Mouse (Mus musculus) limb, embryonic 11.5 days (tissue): ENCODE results near the gene Glipr2. TPM values are rescaled to one million over a fixed set of nuclear protein-coding genes. Genes with fewer than 3 reads are reported as not detected.
A peak's percentile ranks its signal among the peaks of the same experiment; 100 is the strongest.

Experiments
- ATAC-seq: fragments of 200-750 bp; cut with Nextera tagmentation; 2 replicates; pipeline ENCODE4 v1.8.0; 2017; ENCODE audit warnings: low read depth; ENCODE audit not compliant: insufficient number of reproducible peaks, low FRiP score, low TSS enrichment
- DNase-seq: peaks from one replicate; pipeline ENCODE4 v3.0.0-alpha.2; 2015; ENCODE audit warnings: low spot score
- H3K27ac ChIP-seq: fragments of 300-500 bp; sonication (generic); replicated peaks from 2 replicates; pipeline ENCODE4 v1.5.1; 2014; ENCODE audit warnings: low read depth, mild to moderate bottlenecking, low read length
- H3K27me3 ChIP-seq: fragments of 300-500 bp; sonication (generic); 2 replicates; pipeline ENCODE4 v1.6.1; 2014; ENCODE audit warnings: mild to moderate bottlenecking, low read length, mixed read lengths; ENCODE audit not compliant: control insufficient read depth, insufficient read depth
- H3K36me3 ChIP-seq: fragments of 300-500 bp; sonication (generic); 2 replicates; pipeline ENCODE4 v1.6.1; 2014; ENCODE audit warnings: mild to moderate bottlenecking, low read length, moderate library complexity, mixed read lengths; ENCODE audit not compliant: control insufficient read depth, insufficient read depth
- H3K4me1 ChIP-seq: fragments of 300-500 bp; sonication (generic); 2 replicates; pipeline ENCODE4 v1.6.1; 2014; ENCODE audit warnings: low read length, mixed read lengths; ENCODE audit not compliant: control insufficient read depth, insufficient read depth
- H3K4me2 ChIP-seq: fragments of 300-500 bp; sonication (generic); 2 replicates; pipeline ENCODE4 v1.6.1; 2014; ENCODE audit warnings: low read depth, mild to moderate bottlenecking, moderate library complexity; ENCODE audit not compliant: severe bottlenecking
- H3K4me3 ChIP-seq: fragments of 300-500 bp; sonication (generic); 2 replicates; pipeline ENCODE4 v1.5.1; 2014; ENCODE audit warnings: low read depth, low read length
- H3K9ac ChIP-seq: fragments of 300-500 bp; sonication (generic); 2 replicates; pipeline ENCODE4 v1.6.1; 2014; ENCODE audit warnings: mild to moderate bottlenecking, low read length
- H3K9me3 ChIP-seq: fragments of 300-500 bp; sonication (generic); 2 replicates; pipeline ENCODE4 v1.6.1; 2016; ENCODE audit warnings: low read length; ENCODE audit not compliant: control insufficient read depth
- WGBS: fragments of 180-500 bp; shearing (Covaris S2); extraction: QIAGEN DNeasy Blood & Tissue Kit; methylation state at CpG from one replicate; pipeline ENCODE4 v1.1.7; 2014; 5-methylcytosine and 5-hydroxymethylcytosine counted together
- polyA plus RNA-seq: library from polyadenylated mRNA; unstranded; fragments of >200 nt; fragmentation: Nextera tagmentation; extraction: Ambion mirVana; gene quantifications from 2 replicates; pipeline ENCODE4 v1.2.1, GENCODE M21; 2014

Glipr2 gene
- polyA plus RNA-seq, 1 experiment from 2014 or later: 75.2 TPM

- Histone ChIP-seq H3K4me2 (no peak overlapping the region), H3K4me1 (peaks cover 22% of the 10 kb centered on the region), H3K9me3 (no peaks in the 10 kb centered on the region), H3K27me3 (no peaks in the 10 kb centered on the region), H3K27ac (no peak overlapping the region), H3K4me3 (no peak overlapping the region), H3K36me3 (peaks cover 2% of the 10 kb centered on the region; the same call in 1 of the 2 replicates), H3K9ac (no peak overlapping the region)
- WGBS: 71% methylated on average over 4 of the region's 4 CpGs
- no peak for ATAC-seq
- DNase-seq: no peak
Measured at GRCm38 (mm10) chr4:43973526-43973981, 16.4 kb downstream of the Glipr2 start.

- H3K36me3 ChIP-seq: peaks cover 2% of the 10 kb centered on the region; the same call in 1 of the 2 replicates
- peaks cover 25% of the 10 kb centered on the region for H3K4me1 ChIP-seq
- no peak overlapping the region for H3K9ac ChIP-seq
- H3K27me3 ChIP-seq: no peaks in the 10 kb centered on the region
- H3K4me2 ChIP-seq: no peak overlapping the region
- WGBS: 85% methylated on average over 10 of the region's 10 CpGs
- no peak for ATAC-seq
- DNase-seq: no peak
- H3K4me3 ChIP-seq: no peak overlapping the region
- no peaks in the 10 kb centered on the region for H3K9me3 ChIP-seq
- H3K27ac ChIP-seq: no peak overlapping the region
Measured at GRCm38 (mm10) chr4:43974914-43975616, 17.9 kb downstream of the Glipr2 start.

GRCm38 (mm10) chr4:43976223-43976740 is 19.1 kb downstream of the Glipr2 start:
- Histone ChIP-seq H3K9ac (no peak overlapping the region), H3K27me3 (no peaks in the 10 kb centered on the region), H3K4me1 (peaks cover 25% of the 10 kb centered on the region), H3K9me3 (no peaks in the 10 kb centered on the region), H3K4me3 (no peak overlapping the region), H3K27ac (no peak overlapping the region), H3K36me3 (no peaks in the 10 kb centered on the region), H3K4me2 (no peak overlapping the region)
- DNase-seq (no peak), ATAC-seq (no peak)
- 86% methylated on average over 6 of the region's 6 CpGs for WGBS

GRCm38 (mm10) chr4:43978521-43979443 is 21.6 kb downstream of the Glipr2 start:
- no peaks in the 10 kb centered on the region for H3K27me3 ChIP-seq
- H3K9me3 ChIP-seq: no peaks in the 10 kb centered on the region
- H3K4me1 ChIP-seq: peaks cover 12% of the 10 kb centered on the region
- no peak overlapping the region for H3K9ac ChIP-seq
- H3K4me2 ChIP-seq: no peak overlapping the region
- DNase-seq (peak; percentile 41), ATAC-seq (peak; percentile 41; the same call in 1 of the 2 replicates)
- H3K27ac ChIP-seq: no peak overlapping the region
- H3K4me3 ChIP-seq: no peak overlapping the region
- WGBS: 20% methylated on average over 17 of the region's 17 CpGs
- no peaks in the 10 kb centered on the region for H3K36me3 ChIP-seq

GRCm38 (mm10) chr4:43979746-43980145 is 22.5 kb downstream of the Glipr2 start:
- no peaks in the 10 kb centered on the region for H3K27me3 ChIP-seq
- no peak overlapping the region for H3K9ac ChIP-seq
- WGBS: 95% methylated on average over 3 of the region's 3 CpGs
- no peaks in the 10 kb centered on the region for H3K9me3 ChIP-seq
- H3K27ac ChIP-seq: no peak overlapping the region
- H3K4me1 ChIP-seq: peaks cover 12% of the 10 kb centered on the region
- no peak overlapping the region for H3K4me3 ChIP-seq
- no peaks in the 10 kb centered on the region for H3K36me3 ChIP-seq
- no peak overlapping the region for H3K4me2 ChIP-seq
- ATAC-seq (no peak), DNase-seq (no peak)

- no peak overlapping the region for H3K4me2 ChIP-seq
- H3K4me1 ChIP-seq: peaks cover 12% of the 10 kb centered on the region
- no peaks in the 10 kb centered on the region for H3K27me3 ChIP-seq
- 84% methylated on average over 4 of the region's 4 CpGs for WGBS
- ATAC-seq (no peak), DNase-seq (no peak)
- H3K9ac ChIP-seq: no peak overlapping the region
- H3K9me3 ChIP-seq: no peaks in the 10 kb centered on the region
- no peak overlapping the region for H3K4me3 ChIP-seq
- no peak overlapping the region for H3K27ac ChIP-seq
- H3K36me3 ChIP-seq: no peaks in the 10 kb centered on the region
Measured at GRCm38 (mm10) chr4:43980236-43980635, 23.0 kb downstream of the Glipr2 start.

- H3K27me3 ChIP-seq: no peaks in the 10 kb centered on the region
- no peak overlapping the region for H3K9ac ChIP-seq
- DNase-seq (no peak), ATAC-seq (no peak)
- no peak overlapping the region for H3K4me2 ChIP-seq
- WGBS: 96% methylated on average over 6 of the region's 6 CpGs
- H3K27ac ChIP-seq: no peak overlapping the region
- no peaks in the 10 kb centered on the region for H3K36me3 ChIP-seq
- peaks cover 12% of the 10 kb centered on the region for H3K4me1 ChIP-seq
- no peak overlapping the region for H3K4me3 ChIP-seq
- no peaks in the 10 kb centered on the region for H3K9me3 ChIP-seq
Measured at GRCm38 (mm10) chr4:43980846-43981245, 23.6 kb downstream of the Glipr2 start.

GRCm38 (mm10) chr4:43981251-43981650 is 24.1 kb downstream of the Glipr2 start:
- 87% methylated on average over 7 of the region's 7 CpGs for WGBS
- Histone ChIP-seq H3K4me3 (no peak overlapping the region), H3K4me1 (peaks cover 12% of the 10 kb centered on the region), H3K4me2 (no peak overlapping the region), H3K27me3 (no peaks in the 10 kb centered on the region), H3K9ac (no peak overlapping the region), H3K9me3 (no peaks in the 10 kb centered on the region), H3K36me3 (no peaks in the 10 kb centered on the region), H3K27ac (no peak overlapping the region)
- ATAC-seq (no peak), DNase-seq (no peak)
